Mouse (Mus musculus) natural killer cell, adult 2 months (primary cell): Measurements from ENCODE around the gene Zfp36l1.

Experiments used
- DNase-seq, 2 experiments: peaks; one replicate each; pipeline ENCODE4 v3.0.0; 2022; ENCODE audit warnings: low spot score in 2 of 2

Zfp36l1 gene

DNA sequence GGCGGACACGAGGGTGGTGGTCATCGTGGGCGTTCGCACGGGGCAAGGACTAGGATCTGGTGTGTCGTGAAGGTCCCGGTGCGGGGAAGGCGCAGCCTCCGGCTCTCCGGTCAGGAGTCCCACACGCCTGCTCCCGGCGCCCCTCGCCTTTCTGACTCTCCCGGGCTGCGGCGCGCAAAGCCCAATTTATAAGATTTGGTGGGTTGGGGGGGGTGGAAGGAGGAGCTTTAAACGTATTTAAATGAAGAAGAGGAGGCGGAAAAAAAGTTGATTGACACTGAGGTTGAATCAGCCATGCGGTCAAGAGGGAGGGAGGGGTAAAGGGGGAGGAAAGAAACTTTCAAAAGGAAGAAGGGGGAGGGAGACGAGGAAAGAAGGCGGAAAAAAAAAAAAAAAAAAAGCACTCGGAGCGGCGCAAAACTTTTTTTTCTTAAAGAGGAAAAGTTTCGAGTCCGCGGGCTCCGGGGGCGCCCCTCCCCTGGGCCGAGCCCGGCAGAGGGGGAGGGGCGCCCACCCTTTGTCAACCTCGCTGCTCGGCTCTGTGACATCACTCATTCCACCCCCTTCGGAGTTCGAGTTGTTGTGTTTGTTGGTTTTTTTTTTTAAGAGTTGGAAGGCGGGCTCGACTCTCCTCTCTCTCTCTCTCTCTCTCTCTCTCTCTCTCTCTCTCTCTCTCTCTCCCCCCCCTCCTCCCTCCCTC lies at the start of gene Zfp36l1:
Zfp36l1 (minus strand) TSS at position 162 of the 700 bp plus-strand sequence.
- DNase-seq, result peak; percentile 91 to 92

DNA sequence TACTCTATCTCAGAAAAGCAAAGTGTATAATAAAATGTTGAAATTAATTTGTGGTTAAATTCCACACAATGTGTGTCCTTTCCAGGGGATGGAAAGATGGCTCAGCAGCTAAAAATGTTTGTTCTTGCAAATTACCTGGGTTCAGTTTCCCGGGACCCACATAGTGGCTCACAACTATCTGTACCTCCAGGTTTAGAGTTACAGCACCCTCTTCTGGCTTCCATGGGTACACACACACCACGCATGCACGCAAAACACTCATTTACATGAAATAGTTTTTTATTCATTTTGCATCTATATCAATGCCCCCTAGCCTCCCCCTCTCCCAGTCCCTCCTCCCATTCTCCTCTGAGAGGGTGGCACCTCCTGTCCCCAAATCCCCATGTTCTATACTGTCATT lies 49.6 kb upstream of the Zfp36l1 start:
- DNase-seq, result no peak

DNA sequence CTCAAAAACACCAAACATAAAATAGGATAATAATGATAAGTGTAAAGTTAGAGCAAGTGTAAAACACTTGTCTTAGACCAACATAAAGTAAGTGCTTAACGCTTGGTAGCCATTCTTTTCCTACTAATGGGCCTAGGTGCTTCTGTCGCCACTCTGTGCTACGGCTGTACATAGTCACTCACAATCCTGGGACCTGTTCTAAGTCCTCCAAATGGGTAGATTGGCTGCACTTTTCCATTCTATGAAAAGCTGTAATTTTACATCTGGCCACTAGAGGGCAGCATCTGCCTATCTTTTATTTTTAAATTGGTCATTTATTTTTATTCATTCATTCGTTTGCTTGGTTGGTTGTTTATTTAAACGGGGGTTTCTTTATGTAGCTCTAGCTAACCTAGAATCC lies 44.9 kb upstream of the Zfp36l1 start:
- DNase-seq, result no peak

DNA sequence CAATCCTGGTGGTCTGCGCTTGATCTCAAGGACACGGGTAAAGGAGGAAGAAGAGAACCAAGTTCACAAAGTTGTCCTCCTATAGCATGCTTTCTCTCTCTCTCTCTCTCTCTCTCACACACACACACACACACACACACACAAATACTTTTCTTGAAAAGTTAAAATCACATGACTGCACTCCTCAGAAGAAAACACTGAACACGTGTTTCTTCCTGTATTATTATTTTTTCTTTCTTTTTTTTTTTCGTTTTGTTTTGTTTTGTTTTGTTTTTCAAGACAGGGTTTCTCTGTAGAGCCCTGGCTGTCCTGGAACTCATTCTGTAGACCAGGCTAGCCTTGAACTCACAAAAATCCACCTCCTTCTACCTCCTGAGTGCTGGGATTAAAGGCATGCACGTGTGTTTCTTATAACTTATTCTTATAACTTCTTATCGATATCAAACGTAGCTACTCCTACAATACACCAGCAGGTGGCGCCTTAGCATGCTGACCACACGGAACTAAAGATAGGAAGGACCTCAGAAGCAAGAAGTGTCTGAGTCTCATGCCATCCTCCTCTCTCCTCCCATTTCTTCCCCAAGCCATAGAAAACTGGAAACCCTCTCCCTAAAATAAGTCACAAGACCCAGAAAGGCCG lies 41.0 kb upstream of the Zfp36l1 start:
- peak; percentile 47 to 51 for DNase-seq

DNA sequence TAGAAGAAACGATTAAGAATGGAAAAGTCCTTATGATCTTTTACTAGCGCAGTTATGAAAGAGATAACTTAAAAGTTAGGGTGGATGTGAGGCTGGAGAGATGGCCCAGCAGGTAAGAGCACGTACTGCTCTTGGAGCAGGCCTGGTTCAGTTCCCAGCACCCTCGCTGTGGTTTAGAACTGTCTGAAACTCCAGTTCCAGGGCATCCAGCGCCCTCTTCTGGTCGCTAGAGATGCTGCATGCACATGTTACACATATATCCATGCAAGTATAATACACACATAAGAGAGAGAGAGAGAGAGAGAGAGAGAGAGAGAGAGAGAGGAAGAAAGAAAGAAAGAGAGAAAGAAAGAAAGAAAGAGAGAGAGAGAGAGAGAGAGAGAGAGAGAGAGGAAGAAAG lies 40.3 kb upstream of the Zfp36l1 start:
- no peak for DNase-seq

DNA sequence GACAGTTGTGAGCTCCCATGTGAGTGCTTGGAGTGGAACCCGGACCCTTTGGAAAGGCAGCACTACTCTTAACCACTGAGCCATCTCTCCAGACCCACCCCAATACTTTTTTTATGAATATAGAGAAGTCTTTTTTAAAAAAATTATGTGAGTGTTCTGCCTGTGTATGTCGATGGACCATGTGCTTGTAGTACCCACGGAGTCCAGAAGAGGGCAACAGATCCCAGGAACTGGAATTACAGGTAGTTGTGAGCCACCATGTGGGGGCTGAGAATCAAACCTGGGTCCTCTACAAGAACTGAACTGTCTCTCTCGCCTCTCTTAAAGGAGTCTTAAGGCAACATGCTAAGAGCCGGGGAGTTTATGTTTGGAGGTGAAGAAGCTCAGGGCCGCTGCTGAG lies 39.0 kb upstream of the Zfp36l1 start:
- DNase-seq, result no peak

DNA sequence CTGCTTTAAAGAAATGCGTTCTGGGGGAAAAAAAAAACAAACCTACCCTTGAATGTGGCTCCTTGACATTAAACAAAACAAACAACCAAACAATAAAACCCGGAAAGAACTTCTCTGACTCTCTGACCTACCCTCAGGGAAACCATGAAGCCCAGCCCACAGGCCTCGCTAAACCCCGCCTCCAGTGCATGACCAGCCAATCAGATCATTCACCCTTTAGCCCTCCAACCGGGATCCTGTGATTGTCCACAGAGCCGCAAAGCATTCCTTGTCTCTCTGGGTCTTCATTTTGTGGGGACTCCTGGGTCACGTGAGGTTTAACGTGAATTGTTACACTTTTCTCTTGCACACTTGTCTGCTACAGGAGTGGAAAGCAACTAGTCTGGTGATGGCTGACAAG lies 37.8 kb upstream of the Zfp36l1 start:
- no peak for DNase-seq

DNA sequence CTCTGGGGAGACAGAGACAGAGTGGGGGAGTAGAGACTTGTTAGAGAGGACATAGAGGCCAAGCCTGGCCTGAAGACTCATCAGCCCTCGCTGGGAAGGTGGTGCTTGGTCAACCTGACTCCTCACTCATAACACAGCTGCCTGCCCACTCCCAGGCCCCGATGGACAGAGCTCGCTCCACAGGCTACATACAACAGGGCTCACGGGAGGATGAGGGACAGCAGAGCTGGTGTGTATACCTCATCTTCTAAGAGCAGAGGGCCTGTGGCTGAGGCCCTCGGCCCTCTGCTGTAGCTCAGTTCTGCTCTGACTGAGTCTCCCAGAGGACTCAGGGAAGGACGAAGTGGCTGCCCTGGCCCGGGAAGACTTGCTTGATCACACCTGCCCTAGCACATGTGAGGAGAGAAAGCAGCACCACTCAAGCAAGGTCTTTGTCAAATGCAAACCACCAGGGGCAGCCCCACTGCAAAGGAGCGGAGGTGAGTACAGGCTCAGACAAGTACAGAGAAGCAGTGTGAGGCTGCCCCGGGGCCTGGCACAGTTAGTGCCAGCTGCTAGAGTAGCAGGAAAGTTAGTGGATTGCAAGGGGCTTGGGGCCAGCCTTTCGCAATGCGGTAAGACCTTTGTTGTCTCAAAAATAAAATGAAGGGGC lies 34.9 kb upstream of the Zfp36l1 start:
- no peak for DNase-seq

DNA sequence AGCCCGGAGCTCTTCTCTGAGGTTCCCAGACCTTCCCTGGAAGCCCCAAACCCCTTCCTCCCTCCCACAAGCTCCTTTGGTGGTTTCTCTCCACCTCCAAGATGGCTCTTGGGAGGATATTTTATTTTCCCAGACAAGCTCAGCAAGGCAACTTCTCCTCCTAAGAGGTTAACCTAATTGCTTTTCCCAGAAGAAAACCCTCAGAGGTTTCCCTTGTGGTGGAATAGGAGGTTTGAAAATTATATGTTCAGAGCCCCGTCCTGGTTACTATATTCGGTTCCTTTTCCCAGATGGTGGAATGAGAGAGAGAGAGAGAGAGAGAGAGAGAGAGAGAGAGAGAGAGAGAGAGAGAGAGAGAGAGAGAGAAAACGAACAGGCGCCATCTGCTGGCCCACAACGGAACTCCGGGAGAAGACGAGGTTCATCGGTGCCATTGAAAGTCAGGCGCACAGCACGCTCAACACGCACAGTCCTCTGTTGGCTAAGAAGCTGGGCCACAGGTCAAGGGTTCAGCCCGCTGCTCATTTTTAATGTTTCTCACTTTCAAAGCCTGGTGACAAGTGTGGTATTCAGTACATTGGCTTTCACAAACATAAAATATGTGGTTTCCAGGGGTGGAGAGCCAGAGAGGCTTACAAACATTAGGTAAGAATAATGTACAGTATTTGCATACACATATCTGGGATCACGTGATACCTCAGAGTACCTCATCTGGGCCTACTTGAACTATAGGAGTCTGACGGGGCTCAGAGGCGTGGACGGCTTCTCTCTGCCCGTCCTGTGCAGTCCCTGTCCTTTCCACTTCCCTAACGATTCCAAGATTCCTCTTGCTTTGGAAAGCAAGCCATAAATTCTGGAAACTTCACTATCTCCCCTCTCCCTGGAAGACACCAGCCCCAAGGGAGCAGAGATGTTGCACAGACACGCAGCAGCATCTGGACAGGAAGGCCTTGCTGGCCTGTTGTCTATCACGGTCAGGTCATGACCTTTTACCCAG lies 33.7 kb upstream of the Zfp36l1 start:
- DNase-seq, result peak; percentile 33 to 54

DNA sequence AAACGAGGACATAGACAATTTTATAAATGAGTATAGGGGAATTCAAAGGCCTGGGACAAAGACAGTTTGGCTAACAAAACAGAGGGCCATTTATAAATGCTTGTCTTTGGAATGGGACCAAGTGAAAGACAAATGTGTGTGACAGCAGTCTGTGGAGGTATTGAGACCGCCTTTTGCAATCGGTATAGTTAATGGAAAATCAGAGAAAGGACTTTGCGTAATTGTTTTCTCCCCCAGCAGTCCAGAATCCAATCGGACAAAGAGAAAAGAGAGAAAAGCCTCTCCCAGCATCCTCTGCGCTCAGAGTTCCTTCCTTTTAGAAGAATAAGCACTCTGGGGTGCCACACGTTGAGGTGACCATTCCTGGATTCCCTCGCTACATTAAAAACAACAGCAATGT lies 32.6 kb upstream of the Zfp36l1 start:
- no peak for DNase-seq

DNA sequence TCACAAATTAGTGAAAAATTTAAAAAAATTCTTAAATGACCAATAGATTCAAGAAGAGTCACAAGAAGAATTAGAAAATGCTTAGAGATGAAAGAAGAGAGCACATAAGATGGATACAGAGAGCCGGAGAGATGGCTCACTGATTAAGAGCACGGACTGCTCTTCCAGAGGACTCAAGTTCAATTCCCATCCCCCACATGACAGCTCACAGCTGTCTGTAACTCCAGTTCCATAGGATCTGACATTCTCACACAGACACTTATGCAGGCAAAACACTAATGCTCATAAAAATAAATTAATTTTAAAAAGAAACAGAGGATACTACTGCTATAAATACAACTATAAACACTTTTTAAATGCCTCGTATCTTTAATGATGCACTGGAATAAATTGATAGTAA lies 32.0 kb upstream of the Zfp36l1 start:
- DNase-seq, result no peak

DNA sequence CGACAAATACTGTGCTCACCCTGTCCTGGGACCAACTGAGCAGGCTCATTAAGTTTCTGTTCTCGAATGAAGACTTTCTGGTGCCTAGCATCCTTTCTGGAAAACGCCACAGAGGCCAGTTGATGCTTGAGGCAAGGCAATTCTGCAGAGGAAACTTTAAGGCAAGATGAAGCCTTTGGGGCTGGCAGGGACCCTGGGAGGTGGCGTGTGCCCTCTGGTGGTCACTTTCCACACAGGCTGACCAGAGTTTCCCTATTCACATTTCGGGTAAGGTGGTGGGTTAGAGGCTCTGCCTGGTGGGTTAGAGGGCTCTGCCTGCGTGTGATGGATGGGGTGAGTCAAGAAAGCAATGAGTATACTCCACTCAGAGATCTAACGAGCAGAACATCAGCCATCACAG lies 28.7 kb upstream of the Zfp36l1 start:
- DNase-seq, result peak; percentile 35 to 58

DNA sequence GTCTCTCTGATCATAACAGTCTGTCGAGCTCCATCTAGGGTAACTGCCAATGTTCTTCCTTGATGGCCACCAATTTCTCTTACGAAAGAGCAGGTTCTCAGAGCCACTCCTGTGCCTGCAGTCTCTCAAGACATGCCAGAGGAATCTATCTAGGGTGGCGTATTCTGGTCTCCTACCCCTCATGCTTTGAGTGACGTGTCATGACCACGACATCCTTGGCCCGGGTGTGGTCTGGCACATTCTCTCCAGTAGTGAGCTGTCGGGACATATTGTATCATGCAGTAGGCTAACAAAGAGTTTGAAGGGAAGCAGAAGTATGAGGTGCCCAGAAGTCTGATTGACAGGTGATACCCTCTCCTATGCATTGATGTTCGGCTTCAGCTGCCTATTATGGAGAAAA lies 28.2 kb upstream of the Zfp36l1 start:
- DNase-seq, result no peak

DNA sequence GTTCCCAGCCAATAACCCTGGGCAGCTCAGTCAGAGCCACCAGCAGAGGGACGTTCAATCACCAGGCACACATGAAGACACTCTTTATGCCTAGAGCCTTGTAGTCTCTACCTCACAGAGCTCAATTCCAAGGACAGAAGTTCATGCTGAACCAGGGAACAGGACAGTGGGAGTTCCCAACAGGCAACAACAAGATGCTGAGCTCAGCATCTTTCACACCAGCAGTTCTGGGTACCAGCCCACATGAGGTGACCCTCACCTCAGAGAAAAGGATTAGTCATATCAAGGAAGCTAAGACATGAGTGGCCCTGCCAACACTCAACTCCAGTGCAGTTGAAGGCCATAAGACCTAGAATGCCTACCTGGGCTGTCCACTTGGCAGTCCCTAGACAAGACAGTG lies 24.9 kb upstream of the Zfp36l1 start:
- DNase-seq, result no peak

DNA sequence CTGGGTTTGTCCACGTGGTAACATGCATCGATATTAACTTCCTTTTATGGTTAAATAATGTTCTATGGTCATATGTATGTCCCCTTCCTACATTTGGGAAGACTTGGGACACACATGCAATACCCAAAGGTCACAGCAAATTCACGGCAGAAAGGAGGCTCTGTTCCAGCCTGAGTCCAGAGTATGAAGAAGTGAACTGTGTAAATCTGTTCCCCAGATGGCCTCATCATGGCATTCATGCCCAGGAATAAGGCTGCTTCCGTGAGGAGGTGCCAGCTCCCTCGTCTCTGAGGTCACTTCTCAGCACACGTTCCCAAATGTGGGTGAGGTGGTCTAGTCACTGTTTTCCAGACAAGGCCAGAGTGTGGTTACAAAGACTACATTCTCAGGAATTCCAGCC lies 24.4 kb upstream of the Zfp36l1 start:
- DNase-seq, result no peak

DNA sequence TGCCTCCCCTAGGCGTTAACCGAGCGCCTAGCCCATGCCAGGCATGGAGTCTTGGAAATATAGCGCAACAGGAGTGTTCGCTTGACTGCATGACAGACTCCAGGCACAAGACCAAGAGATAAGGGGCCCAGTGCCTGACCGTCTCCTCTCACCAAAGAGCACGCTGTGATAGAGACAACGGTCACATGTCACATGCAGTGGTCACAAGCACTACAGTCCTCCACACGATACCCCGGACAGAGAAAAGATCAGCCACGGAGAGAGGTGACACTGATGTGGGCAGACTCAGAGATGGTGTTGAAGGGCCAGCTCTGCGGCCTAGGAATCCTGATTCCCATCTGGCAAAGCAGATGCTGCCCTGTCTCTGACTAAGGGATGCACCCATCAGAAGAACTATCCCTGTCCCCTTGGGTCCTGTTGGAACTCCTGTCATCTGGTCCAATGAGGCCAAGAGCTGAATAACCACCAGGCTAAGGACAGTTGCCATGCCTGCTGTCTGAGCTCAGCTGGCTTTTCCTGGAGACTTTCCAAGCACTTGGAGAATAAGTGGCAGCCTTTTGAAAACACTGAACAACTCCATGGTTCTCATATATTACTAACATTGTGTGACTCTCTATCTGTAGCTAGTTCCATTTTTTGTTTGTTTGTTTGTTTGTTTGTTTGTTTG lies 23.6 kb upstream of the Zfp36l1 start:
- DNase-seq, result no peak

DNA sequence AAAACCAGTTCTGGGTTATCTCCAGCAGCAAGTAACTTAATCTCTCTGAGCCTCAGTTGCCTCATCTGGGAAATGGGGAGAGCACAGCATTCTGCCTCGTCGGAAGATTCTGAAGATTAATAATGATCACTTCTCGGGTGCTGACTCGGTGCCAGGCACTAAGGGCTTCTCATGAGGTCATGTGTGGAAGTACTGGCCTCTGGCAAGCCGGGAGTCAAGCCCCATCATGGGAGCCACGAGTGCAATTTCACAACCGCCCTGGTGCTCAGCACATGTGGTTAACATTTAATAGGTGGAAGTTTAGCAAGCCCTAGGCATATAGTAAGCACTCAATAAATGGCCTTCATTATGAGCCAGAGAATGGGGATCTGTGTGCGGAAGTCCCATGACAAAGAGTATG lies 22.4 kb upstream of the Zfp36l1 start:
- DNase-seq, result no peak

DNA sequence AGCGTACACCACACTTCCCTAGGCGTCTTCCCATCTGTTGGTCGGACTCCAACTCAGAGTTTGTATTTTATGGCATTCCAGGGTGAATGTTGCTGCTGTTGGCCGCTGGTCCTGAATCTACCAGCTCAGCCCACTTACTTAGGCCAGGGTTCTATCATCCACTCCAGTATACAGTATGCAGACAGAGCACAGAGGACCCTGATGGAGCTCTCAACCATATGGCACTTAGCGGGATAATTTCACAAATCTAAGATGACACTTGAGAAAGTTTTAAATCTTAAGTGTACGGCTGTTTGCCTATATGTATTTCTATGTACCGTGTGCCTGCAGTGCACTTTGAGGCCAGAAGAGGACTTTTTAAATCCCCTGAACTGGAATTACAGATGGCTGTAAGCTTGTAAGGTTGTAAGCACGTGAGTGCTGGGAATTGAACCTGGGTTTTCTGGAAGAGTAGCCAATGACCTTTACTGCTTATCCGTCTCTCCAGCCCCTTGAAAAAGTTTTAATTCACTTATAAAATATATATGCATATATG lies 20.3 kb upstream of the Zfp36l1 start:
- no peak for DNase-seq

DNA sequence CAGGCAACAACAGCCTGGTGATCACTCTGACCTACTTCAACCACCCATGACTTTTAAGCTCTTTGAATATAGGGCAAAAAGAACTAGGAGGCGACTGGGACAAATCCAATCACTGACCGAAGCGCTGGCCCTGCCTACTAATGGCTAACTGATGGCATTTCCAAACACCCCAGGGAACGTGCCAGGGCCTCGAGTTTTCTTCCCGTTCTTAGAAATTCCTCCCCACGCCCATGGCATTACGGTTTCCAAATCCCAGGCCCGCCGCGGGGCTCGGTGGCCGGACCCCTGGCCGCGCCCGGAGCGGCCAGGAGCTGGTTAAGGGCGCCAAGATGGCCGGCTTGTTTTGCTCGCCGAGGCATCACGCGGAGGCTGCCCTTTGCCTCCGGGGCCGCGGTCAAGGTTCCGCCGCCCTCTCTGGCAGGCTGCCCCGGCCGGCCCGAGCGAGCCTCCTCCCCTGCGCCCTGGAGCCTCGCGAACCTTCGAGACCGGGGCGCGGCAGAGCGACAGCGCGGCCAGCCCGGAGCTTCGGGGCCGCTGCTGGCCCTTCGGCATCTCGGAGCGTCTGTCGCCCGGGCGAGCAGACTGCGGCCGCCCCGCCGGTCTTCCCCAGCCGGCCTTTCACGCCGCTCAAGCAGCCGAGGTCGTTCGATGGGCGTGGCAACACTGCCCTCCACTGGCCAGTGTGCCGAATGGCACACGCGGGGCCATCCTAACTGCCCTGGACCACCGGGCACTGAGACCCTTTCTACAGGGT lies 19.6 kb upstream of the Zfp36l1 start:
- peak; percentile 82 to 83 for DNase-seq
